Mouse (Mus musculus) layer of hippocampus, adult 6 months (tissue): Measurements from ENCODE around the gene Klf16. TPM values are rescaled to one million over a fixed set of nuclear protein-coding genes. Genes with fewer than 3 reads are reported as not detected.

Experiments used
- long read RNA-seq, 2 experiments: library from polyadenylated mRNA; unstranded; transcript quantifications; one replicate each; pipeline ENCODE4 v2.0.0; 2019 to 2020
- microRNA-seq: library from miRNA; unstranded; fragments of <30 nt; microRNA quantifications from one replicate; pipeline ENCODE4 v1.2.0, GENCODE M21; 2020
- polyA plus RNA-seq: library from polyadenylated mRNA; unstranded; fragments of <200 nt; fragmentation: Nextera tagmentation; gene quantifications from 2 replicates; pipeline ENCODE4 v1.2.3, GENCODE M21; 2021

The Klf16 gene
- polyA plus RNA-seq: 7.5 and 8.9 TPM in 2 replicates
- long read RNA-seq, experiment 1, partial matches to known transcripts: 14 of 16 reads
- long read RNA-seq, experiment 1, other reads (novel, unspliced or antisense): 0 of 16 reads
- long read RNA-seq, experiment 2, partial matches to known transcripts: 7 of 12 reads
- long read RNA-seq, experiment 2, other reads (novel, unspliced or antisense): 1 of 12 reads

DNA sequence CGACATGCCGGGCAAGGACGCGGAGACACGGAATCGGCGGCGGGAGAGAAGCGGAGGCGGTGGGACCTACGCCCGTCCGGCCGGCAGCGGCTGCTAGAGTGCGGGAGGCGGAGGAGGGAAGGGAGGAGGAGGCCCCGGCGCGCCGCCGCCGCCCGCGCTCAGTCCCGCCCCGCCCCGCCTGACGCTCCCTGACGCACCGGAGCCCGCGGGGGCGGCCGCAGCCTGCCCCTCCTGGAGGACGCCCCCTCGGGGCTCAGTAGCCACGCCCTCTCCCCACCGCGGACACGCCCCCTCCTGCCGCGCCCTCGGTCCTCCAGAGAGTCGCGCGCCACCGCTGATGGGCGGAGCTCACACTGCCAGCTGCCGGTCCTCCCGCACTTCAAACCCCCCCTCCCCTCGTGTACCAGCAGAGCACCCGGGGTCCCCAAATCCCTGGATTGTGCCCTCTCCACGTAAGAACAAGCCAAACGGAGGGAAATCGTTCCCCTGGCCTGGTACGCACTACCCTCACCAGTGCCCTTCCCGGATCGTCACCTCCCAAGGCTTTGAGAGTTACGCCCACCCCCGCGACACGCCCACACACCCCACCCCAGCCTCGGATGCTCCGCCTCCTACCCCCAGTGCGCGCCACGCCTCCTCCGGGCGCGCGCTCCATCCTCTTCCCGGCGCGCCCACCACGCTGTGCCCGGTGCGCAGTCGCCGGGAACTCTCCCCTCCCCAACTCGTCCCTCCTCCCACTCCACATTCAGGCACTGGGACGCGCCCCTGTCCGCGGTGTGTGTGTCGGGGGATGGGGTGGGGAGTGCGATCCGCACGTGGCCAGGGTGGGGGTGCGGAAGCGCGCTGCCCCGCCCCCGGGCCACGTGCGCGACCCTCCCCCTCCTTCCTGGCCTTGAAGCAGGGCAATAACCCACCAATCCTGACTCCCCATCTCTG is at the start of gene Klf16:
Gene Klf16, minus strand, starts transcription at position 127 of the 936 bp plus-strand sequence.

GRCm38 (mm10) chr10:80622661-80623456 is 45.7 kb upstream of the Klf16 start, which contains the start of gene Csnk1g2:
TSS of gene Csnk1g2 (plus strand) at chr10:80622838.

DNA sequence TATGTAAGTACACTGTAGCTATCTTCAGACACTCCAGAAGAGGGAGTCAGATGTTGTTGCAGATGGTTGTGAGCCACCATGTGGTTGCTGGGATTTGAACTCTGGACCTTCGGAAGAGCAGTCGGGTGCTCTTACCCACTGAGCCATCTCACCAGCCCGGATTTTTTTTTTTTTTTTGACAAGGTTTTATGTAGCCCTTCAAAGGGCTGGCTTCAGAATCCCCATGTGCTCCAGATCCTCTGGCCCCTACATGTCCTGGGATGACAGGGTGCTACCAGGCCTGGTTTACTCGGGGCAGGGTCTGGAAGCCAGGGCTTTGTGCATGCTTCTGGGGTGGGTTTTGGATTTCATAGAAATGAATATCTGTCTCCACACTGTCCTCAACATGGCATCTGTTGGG is 28.6 kb upstream of the Klf16 start, which contains the start of gene Gm49322:
Gene Gm49322, plus strand, starts transcription at position 301 of the 400 bp plus-strand sequence.

GRCm38 (mm10) chr10:80602698-80603325 is 25.7 kb upstream of the Klf16 start, which contains the start of the genes Scamp4 and Adat3:
TSS of gene Scamp4 (plus strand) at chr10:80602872.
TSS of gene Adat3 (plus strand) at chr10:80602880.

GRCm38 (mm10) chr10:80589879-80590854 is 13.0 kb upstream of the Klf16 start, which contains the start of gene Abhd17a:
TSS of gene Abhd17a (minus strand) at chr10:80590341.

DNA sequence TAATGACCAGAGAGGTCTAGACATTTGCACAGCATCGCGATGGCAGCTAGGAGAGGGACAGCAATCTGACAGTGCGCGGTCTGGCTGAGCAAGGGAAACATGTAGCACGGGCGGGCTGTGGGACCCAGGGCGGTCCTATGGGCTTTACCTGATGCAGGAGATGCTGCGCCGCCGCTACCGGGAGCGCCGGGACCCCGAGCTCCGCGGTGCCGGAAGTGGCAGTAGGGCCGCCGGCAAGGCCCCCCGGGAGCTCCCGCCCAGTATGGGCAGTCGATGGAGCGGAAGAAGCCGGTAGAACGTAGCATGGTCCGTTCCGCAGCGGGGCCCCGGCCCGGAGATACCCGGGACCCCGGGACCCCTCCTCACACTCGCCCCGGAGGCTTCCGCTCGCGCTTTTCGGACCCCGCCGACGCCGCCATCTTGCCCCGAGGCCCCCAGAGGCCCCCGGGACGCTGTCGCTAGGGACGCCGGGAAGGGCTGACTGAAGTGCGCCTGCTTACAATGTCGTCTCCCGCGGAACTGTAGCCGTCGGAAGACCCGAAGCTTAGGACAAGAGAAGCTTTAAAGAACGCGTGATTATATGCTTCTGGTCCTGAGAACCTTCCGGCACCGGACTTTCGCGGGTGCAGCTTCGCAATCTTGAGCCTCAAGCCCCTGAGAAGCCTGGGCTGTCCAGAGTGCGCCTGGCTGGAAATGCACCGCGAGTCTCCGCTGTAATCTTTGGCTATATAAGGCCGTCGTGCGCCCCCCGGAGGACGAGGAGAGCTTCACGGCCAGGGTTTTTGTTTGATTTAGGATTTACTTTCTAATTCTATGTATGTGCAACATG is 15.8 kb downstream of the Klf16 start, which contains the start of gene Rexo1:
Gene Rexo1, minus strand, starts transcription at position 445 of the 829 bp plus-strand sequence.

GRCm38 (mm10) chr10:80538710-80539394 is 38.3 kb downstream of the Klf16 start, which contains the start of gene Atp8b3:
TSS of gene Atp8b3 (minus strand) at chr10:80539124.

Small RNAs within 50 kb of the gene (microRNA-seq; reads per million reads assigned to microRNA genes)
- 3.4 reads per million, percentile 11 among the genes with 10 or more reads in this experiment for gene Mir6912

Other genes with a start within 250 kb of the Klf16 start
- 1.6 and 1.7 TPM in 2 replicates for gene Pcsk4, start 247.8 kb downstream of the Klf16 start, polyA plus RNA-seq
- 7.6 and 9.0 TPM in 2 replicates for gene Reep6, start 247.4 kb downstream of the Klf16 start, polyA plus RNA-seq
- gene Adamtsl5, start 228.9 kb downstream of the Klf16 start, polyA plus RNA-seq: 2.3 and 3.4 TPM in 2 replicates
- 20.6 and 23.4 TPM in 2 replicates for gene Plk5, start 220.9 kb downstream of the Klf16 start, polyA plus RNA-seq
- gene Mex3d, start 189.7 kb downstream of the Klf16 start, polyA plus RNA-seq: 1.4 and 2.5 TPM in 2 replicates
- gene Mbd3, start 177.8 kb downstream of the Klf16 start, polyA plus RNA-seq: 41.8 and 43.3 TPM in 2 replicates
- gene Uqcr11, start 170.5 kb downstream of the Klf16 start, polyA plus RNA-seq: 1,342 and 1,554 TPM in 2 replicates
- gene Tcf3, start 143.7 kb downstream of the Klf16 start, polyA plus RNA-seq: 7.2 and 9.6 TPM in 2 replicates
- gene Onecut3, start 82.5 kb downstream of the Klf16 start, polyA plus RNA-seq: not detected in 2 replicates
- 0.09 and 0.10 TPM in 2 replicates for gene Atp8b3, start 38.2 kb downstream of the Klf16 start, polyA plus RNA-seq
- gene Rexo1, start 15.8 kb downstream of the Klf16 start, polyA plus RNA-seq: 19.5 and 19.8 TPM in 2 replicates
- 42.4 and 50.1 TPM in 2 replicates for gene Abhd17a, start 13.0 kb upstream of the Klf16 start, polyA plus RNA-seq
- gene Scamp4, start 25.6 kb upstream of the Klf16 start, polyA plus RNA-seq: 116 and 118 TPM in 2 replicates
- gene Adat3, start 25.6 kb upstream of the Klf16 start, polyA plus RNA-seq: 3.0 and 3.2 TPM in 2 replicates
- 0.23 and 0.29 TPM in 2 replicates for gene Gm49322, start 28.7 kb upstream of the Klf16 start, polyA plus RNA-seq
- gene Csnk1g2, start 45.5 kb upstream of the Klf16 start, polyA plus RNA-seq: 18.6 and 20.5 TPM in 2 replicates
- gene Btbd2, start 79.8 kb upstream of the Klf16 start, polyA plus RNA-seq: 22.4 and 26.9 TPM in 2 replicates
- 3.6 and 3.8 TPM in 2 replicates for gene Mknk2, start 100.8 kb upstream of the Klf16 start, polyA plus RNA-seq
- 9.3 and 10.8 TPM in 2 replicates for gene Mob3a, start 124.7 kb upstream of the Klf16 start, polyA plus RNA-seq
- 46.9 and 47.1 TPM in 2 replicates for gene Izumo4, start 124.9 kb upstream of the Klf16 start, polyA plus RNA-seq
- gene Ap3d1, start 164.9 kb upstream of the Klf16 start, polyA plus RNA-seq: 51.0 and 52.8 TPM in 2 replicates
- 1.5 and 1.6 TPM in 2 replicates for gene Dot1l, start 177.9 kb upstream of the Klf16 start, polyA plus RNA-seq
- gene Sf3a2, start 220.9 kb upstream of the Klf16 start, polyA plus RNA-seq: 9.3 and 13.8 TPM in 2 replicates
- 96.0 and 103 TPM in 2 replicates for gene Plekhj1, start 221.3 kb upstream of the Klf16 start, polyA plus RNA-seq
- gene Amh, start 227.9 kb upstream of the Klf16 start, polyA plus RNA-seq: not detected in 2 replicates
- 7.5 and 7.7 TPM in 2 replicates for gene Jsrp1, start 236.2 kb upstream of the Klf16 start, polyA plus RNA-seq
- gene Oaz1, start 249.3 kb upstream of the Klf16 start, polyA plus RNA-seq: 2,817 and 2,885 TPM in 2 replicates